Mouse (Mus musculus): ENCODE measurements at regions not wholly inside any gene's neighbourhood (a gene's known extent, or its start where the extent isn't known, plus 50 kb on each side); places are given as distances from the start of the nearest gene placed in this dataset.

DNA sequence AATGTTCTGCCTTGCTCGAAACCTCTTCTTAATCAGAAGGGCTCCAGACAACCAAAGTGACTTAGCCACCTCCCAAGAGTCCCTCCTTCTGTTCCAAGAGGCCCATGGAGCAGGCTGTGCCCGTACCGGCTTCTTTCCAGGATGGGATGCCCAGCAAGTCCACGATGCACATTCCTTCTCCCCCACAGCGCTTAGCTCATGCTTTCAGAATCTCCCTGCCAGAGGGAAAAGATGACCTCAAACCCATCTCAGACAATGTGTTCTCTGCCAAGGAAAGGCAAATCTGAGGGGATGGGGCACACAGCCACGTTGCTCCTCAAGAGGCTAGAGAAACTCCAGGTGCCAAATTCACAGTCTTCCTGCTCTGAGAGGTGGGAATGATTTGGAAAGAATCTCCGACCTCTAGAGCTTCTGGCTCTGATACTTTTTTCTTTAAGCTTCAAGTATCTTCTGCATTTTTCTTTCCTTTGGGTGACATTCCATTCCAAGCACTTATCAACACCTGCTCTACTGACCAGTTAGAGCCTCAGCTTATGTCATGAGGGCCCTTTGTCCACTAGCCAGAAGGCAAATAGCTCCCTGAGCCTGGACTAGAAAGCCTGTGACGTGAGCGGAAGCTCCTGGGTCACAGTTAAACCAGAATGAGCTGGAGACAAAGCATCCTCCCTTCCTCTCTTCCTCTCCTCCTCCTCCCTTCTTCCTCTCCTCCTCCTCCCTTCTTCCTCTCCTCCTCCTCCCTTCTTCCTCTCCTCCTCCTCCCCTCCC, 110.9 kb downstream of the Banf2 start:
- TF ChIP-seq CTCF (conservative IDR thresholded peaks at IDR 0.05; ENCODE audit: low read length) (no peak), NANOG (IDR thresholded peaks at IDR 0.05; ENCODE audit: borderline replicate concordance, low read length) (no peak)
